Comparison of ENCODE assay signal across 34 mouse cellular contexts in genomic region chr9:119268120-119268519, GRCm38 (mm10). TPM values are rescaled to one million over a fixed set of nuclear protein-coding genes. Genes with fewer than 3 reads are reported as not detected.
"Had no signal": no experiment of that assay in that cellular context is flagged by ENCODE, and none has a peak within 500 bp of the region (broad histone marks: within the 10 kb centered on the region; RNA-seq: fewer than 3 reads in every experiment).

No protein-coding gene starts in this region.

- H3K4me1 ChIP-seq: heart, embryonic 13.5 days; heart, embryonic 15.5 days; hindbrain, embryonic 12.5 days; limb, embryonic 10.5 days; limb, embryonic 12.5 days; liver, embryonic 13.5 days; liver, embryonic 15.5 days had no signal

- H3K4me2 ChIP-seq: heart, embryonic 13.5 days; heart, embryonic 15.5 days; hindbrain, embryonic 12.5 days; hindbrain, embryonic 14.5 days; limb, embryonic 12.5 days; liver, embryonic 11.5 days; liver, embryonic 13.5 days; liver, embryonic 15.5 days had no signal

- H3K27me3 ChIP-seq: heart, embryonic 13.5 days; heart, embryonic 15.5 days; hindbrain, embryonic 12.5 days; limb, embryonic 12.5 days; liver, embryonic 13.5 days; liver, embryonic 15.5 days had no signal

- DNase-seq: gastrocnemius, adult 2 months; gastrocnemius, postnatal 10 days; gastrocnemius, postnatal 25 days; heart, adult 2 months; heart, postnatal 14 days; heart, postnatal 36 days; kidney, adult 11 months; kidney, adult 2 months; kidney, postnatal 10 days; kidney, postnatal 25 days; kidney, postnatal 4 days; liver; liver, embryonic 13.5 days; liver, postnatal 0 days had no signal

- H3K4me3 ChIP-seq: gastrocnemius, adult 2 months; heart, adult 2 months; heart, embryonic 13.5 days; heart, embryonic 15.5 days; hindbrain, embryonic 10.5 days; hindbrain, embryonic 12.5 days; layer of hippocampus, adult 2 months; limb, embryonic 10.5 days; limb, embryonic 12.5 days; liver, embryonic 13.5 days; liver, embryonic 15.5 days had no signal

- H3K9ac ChIP-seq: heart, embryonic 13.5 days; heart, embryonic 15.5 days; hindbrain, embryonic 12.5 days; hindbrain, embryonic 14.5 days; limb, embryonic 12.5 days; liver, embryonic 13.5 days; liver, embryonic 15.5 days; liver, postnatal 0 days had no signal

- H3K9me3 ChIP-seq: heart, embryonic 13.5 days; heart, embryonic 15.5 days; hindbrain, embryonic 10.5 days; hindbrain, embryonic 12.5 days; limb, embryonic 10.5 days; limb, embryonic 12.5 days; liver, embryonic 13.5 days; liver, embryonic 15.5 days had no signal

- H3K27ac ChIP-seq: gastrocnemius, adult 2 months; heart, adult 2 months; heart, embryonic 13.5 days; heart, embryonic 15.5 days; hindbrain, embryonic 10.5 days; hindbrain, embryonic 12.5 days; hindbrain, embryonic 14.5 days; layer of hippocampus, adult 2 months; limb, embryonic 10.5 days; limb, embryonic 12.5 days; liver, embryonic 13.5 days; liver, embryonic 15.5 days had no signal

RNA-seq across cellular contexts. Expression of gene Slc22a13, which starts 59.2 kb away (rescaled TPM):
- total RNA-seq: gastrocnemius, adult 2 months; gastrocnemius, postnatal 10 days; gastrocnemius, postnatal 25 days; gastrocnemius, postnatal 4 days; granulocyte monocyte progenitor cell, adult 5-6 weeks; heart, adult 2 months; heart, postnatal 14 days; heart, postnatal 36 days; layer of hippocampus, adult 2 months; layer of hippocampus, postnatal 10 days; layer of hippocampus, postnatal 25 days; left cerebral cortex, postnatal 10 days; left cerebral cortex, postnatal 25 days had no signal
- polyA plus RNA-seq: heart, embryonic 13.5 days; heart, embryonic 15.5 days; heart, postnatal 0 days; hindbrain, embryonic 10.5 days; hindbrain, embryonic 14.5 days; hindbrain, embryonic 16.5 days; intestine, embryonic 14.5 days; intestine, embryonic 16.5 days; limb, embryonic 10.5 days; limb, embryonic 12.5 days; liver, embryonic 11.5 days; liver, embryonic 13.5 days; liver, embryonic 15.5 days; liver, postnatal 0 days had no signal
